ENCODE assay signal across 43 mouse cellular contexts in the genomic region with DNA sequence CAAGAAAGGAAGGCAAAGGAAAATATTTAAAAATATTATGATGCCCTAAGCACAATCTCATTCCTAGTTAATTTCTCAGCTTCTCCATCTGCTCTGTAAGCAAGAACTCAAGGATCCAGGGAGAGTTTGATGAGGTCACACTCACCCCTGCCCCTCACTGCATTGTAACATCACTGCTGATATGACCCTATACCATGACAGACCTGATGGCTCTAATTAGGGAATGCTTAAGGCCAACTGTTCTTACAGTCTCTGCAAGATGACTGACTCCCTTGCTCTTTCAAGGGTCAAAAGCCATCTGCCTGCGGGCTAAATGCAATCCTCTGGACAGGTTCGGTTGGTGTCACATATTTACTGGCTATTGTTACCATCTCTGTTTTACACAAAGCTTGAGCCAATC. TPM values are rescaled to one million over a fixed set of nuclear protein-coding genes. Genes with fewer than 3 reads are reported as not detected.
A peak's percentile ranks its signal among the peaks of the same experiment; 100 is the strongest.
DNase-seq lines count a peak whose midpoint lies in the region; ATAC-seq lines count a peak whose summit lies in the region.
"Had no signal": no experiment of that assay in that cellular context is flagged by ENCODE, and none has a peak within 500 bp of the region (broad histone marks: within the 10 kb centered on the region; RNA-seq: fewer than 3 reads in every experiment).

No protein-coding gene starts in this region.

- H3K4me1 ChIP-seq in hindbrain, embryonic 10.5 days (replicated peaks) = peaks cover 2% of the 10 kb centered on the region; the same call in 1 of the 2 replicates
- H3K4me1 ChIP-seq in hindbrain, embryonic 14.5 days (replicated peaks; ENCODE audit: control insufficient read depth, insufficient read depth, low read length) = no peaks in the 10 kb centered on the region
- H3K4me1 ChIP-seq in midbrain, embryonic 13.5 days (replicated peaks) = 0 out of 2 replicates have a peak, but pooled peaks cover 3% of the 10 kb centered on the region
- H3K4me1 ChIP-seq in midbrain, embryonic 10.5 days = no peaks in the 10 kb centered on the region
- H3K4me1 ChIP-seq: heart, embryonic 12.5 days; kidney, embryonic 15.5 days; neural tube, embryonic 15.5 days had no signal

- H3K27ac ChIP-seq in hindbrain, embryonic 10.5 days = no peak overlapping the region
- no peak overlapping the region for H3K27ac ChIP-seq in hindbrain, embryonic 14.5 days
- no peak overlapping the region for H3K27ac ChIP-seq in midbrain, embryonic 13.5 days
- H3K27ac ChIP-seq in midbrain, embryonic 10.5 days (replicated peaks) = no peak overlapping the region
- H3K27ac ChIP-seq: kidney, embryonic 15.5 days; liver, embryonic 14.5 days; macrophage; neural tube, embryonic 15.5 days had no signal

- no peak overlapping the region for H3K4me3 ChIP-seq in hindbrain, embryonic 10.5 days
- no peak overlapping the region for H3K4me3 ChIP-seq in hindbrain, embryonic 14.5 days (replicated peaks; ENCODE audit: low read length)
- H3K4me3 ChIP-seq in midbrain, embryonic 13.5 days (replicated peaks) = no peak overlapping the region
- H3K4me3 ChIP-seq in midbrain, embryonic 10.5 days = no peak overlapping the region
- H3K4me3 ChIP-seq: heart, embryonic 12.5 days; kidney, embryonic 15.5 days; myocyte; neural tube, embryonic 15.5 days had no signal

- H3K9me3 ChIP-seq in hindbrain, embryonic 10.5 days = no peaks in the 10 kb centered on the region
- H3K9me3 ChIP-seq in hindbrain, embryonic 14.5 days (ENCODE audit: control insufficient read depth, low read length) = no peaks in the 10 kb centered on the region
- H3K9me3 ChIP-seq in midbrain, embryonic 13.5 days = no peaks in the 10 kb centered on the region
- no peaks in the 10 kb centered on the region for H3K9me3 ChIP-seq in midbrain, embryonic 10.5 days (replicated peaks)
- H3K9me3 ChIP-seq: heart, embryonic 12.5 days; kidney, embryonic 15.5 days; neural tube, embryonic 15.5 days had no signal

- H3K9ac ChIP-seq in hindbrain, embryonic 14.5 days = no peak overlapping the region
- no peak overlapping the region for H3K9ac ChIP-seq in midbrain, embryonic 13.5 days (replicated peaks)
- H3K9ac ChIP-seq: heart, embryonic 12.5 days; kidney, embryonic 15.5 days; liver, embryonic 14.5 days; neural tube, embryonic 15.5 days had no signal

- H3K36me3 ChIP-seq in hindbrain, embryonic 10.5 days = no peaks in the 10 kb centered on the region
- H3K36me3 ChIP-seq in hindbrain, embryonic 14.5 days (replicated peaks; ENCODE audit: control insufficient read depth, insufficient read depth) = no peaks in the 10 kb centered on the region
- H3K36me3 ChIP-seq in midbrain, embryonic 13.5 days = no peaks in the 10 kb centered on the region
- no peaks in the 10 kb centered on the region for H3K36me3 ChIP-seq in midbrain, embryonic 10.5 days
- H3K36me3 ChIP-seq: heart, embryonic 12.5 days; kidney, embryonic 15.5 days; neural tube, embryonic 15.5 days had no signal

- DNase-seq in hindbrain, embryonic 10.5 days (ENCODE audit: low spot score) = peak; percentile 20
- DNase-seq in hindbrain, embryonic 14.5 days (ENCODE audit: low spot score) = no peak
- DNase-seq in midbrain, embryonic 10.5 days (ENCODE audit: low spot score) = no peak
- peak; percentile 22 for DNase-seq in embryo, embryonic 10.5 days (ENCODE audit: low spot score)
- peak; percentile 10 for DNase-seq in mesoderm, embryonic 11.5 days (ENCODE audit: low read depth, low spot score)
- DNase-seq in gastrocnemius, adult 8-10 months (ENCODE audit: low spot score in 2 of 2) = no peak
- DNase-seq: adrenal gland, adult 2 months; adrenal gland, postnatal 36 days; B cell, adult 2 months; cerebellum, adult 2 months; cerebellum, postnatal 14 days; gastrocnemius, postnatal 36 days; heart, adult 18-20 months; heart, postnatal 4 days; kidney, adult 11 months; kidney, postnatal 25 days; liver; lung, adult 2 months; lung, postnatal 10 days; right cerebral cortex, adult 18-20 months; spleen, adult 18-20 months; thymus, postnatal 14 days had no signal

- WGBS in hindbrain, embryonic 10.5 days = 42% methylated on average over 2 of the region's 2 CpGs
- 54% methylated on average over 2 of the region's 2 CpGs for WGBS in hindbrain, embryonic 14.5 days
- WGBS in midbrain, embryonic 13.5 days = 43% methylated on average over 2 of the region's 2 CpGs
- 66% methylated on average over 2 of the region's 2 CpGs for WGBS in midbrain, embryonic 10.5 days

- no peaks in the 10 kb centered on the region for H3K27me3 ChIP-seq in hindbrain, embryonic 10.5 days (ENCODE audit: insufficient read depth, poor library complexity, severe bottlenecking)
- no peaks in the 10 kb centered on the region for H3K27me3 ChIP-seq in hindbrain, embryonic 14.5 days (ENCODE audit: control insufficient read depth, insufficient read depth, low read length)
- H3K27me3 ChIP-seq in midbrain, embryonic 13.5 days = no peaks in the 10 kb centered on the region
- no peaks in the 10 kb centered on the region for H3K27me3 ChIP-seq in midbrain, embryonic 10.5 days (ENCODE audit: low read depth, poor library complexity, severe bottlenecking)
- H3K27me3 ChIP-seq: heart, embryonic 12.5 days; kidney, embryonic 15.5 days; neural tube, embryonic 15.5 days had no signal

- no peak for ATAC-seq in hindbrain, embryonic 14.5 days (ENCODE audit: low FRiP score)
- peak; percentile 70; the same call in 1 of the 2 replicates for ATAC-seq in midbrain, embryonic 13.5 days
- ATAC-seq in erythroblast, adult 5-6 weeks (replicated peaks; ENCODE audit: low FRiP score, poor library complexity, severe bottlenecking) = no peak
- ATAC-seq: activated CD4-positive, CD25-positive, alpha-beta regulatory T cell, adult 4 months had no signal

- H3K4me2 ChIP-seq in hindbrain, embryonic 14.5 days (replicated peaks) = no peak overlapping the region
- H3K4me2 ChIP-seq in midbrain, embryonic 13.5 days (replicated peaks) = no peak overlapping the region
- H3K4me2 ChIP-seq: heart, embryonic 12.5 days; kidney, embryonic 15.5 days; neural tube, embryonic 15.5 days had no signal

RNA-seq across cellular contexts. Expression of gene Reg3b, which starts 41.3 kb away (rescaled TPM):
- polyA plus RNA-seq in hindbrain, embryonic 10.5 days (2016; fragmentation: Nextera tagmentation; extraction: Ambion mirVana) = not detected in 2 replicates
- 3.3 and 4.5 TPM in 2 replicates for polyA plus RNA-seq in hindbrain, embryonic 14.5 days (2014; fragmentation: Nextera tagmentation; extraction: Ambion mirVana)
- polyA plus RNA-seq in midbrain, embryonic 13.5 days (2015; fragmentation: Nextera tagmentation; extraction: Ambion mirVana) = not detected in 2 replicates
- not detected in 2 replicates for polyA plus RNA-seq in midbrain, embryonic 10.5 days (2016; fragmentation: Nextera tagmentation; extraction: Ambion mirVana)
- total RNA-seq in erythroblast, adult 5-6 weeks (2015; ENCODE audit: low replicate concordance) = not detected in 2 replicates
- not detected in 2 replicates for total RNA-seq in erythroblast, adult 5-6 weeks (2017; ENCODE audit: low replicate concordance)
- total RNA-seq in gastrocnemius, adult 8-10 months (2022) = not detected
- total RNA-seq: adrenal gland, adult 2 months; adrenal gland, postnatal 36 days; gastrocnemius, adult 18-20 months; gastrocnemius, postnatal 36 days; heart, adult 18-20 months; heart, postnatal 4 days; layer of hippocampus, adult 18-20 months; layer of hippocampus, postnatal 10 days; left cerebral cortex, adult 18-20 months; left cerebral cortex, postnatal 14 days; megakaryocyte-erythroid progenitor cell, adult 5-6 weeks had no signal
- polyA plus RNA-seq: activated CD4-positive, CD25-positive, alpha-beta regulatory T cell, adult 4 months; adrenal gland, adult 2 months; heart, embryonic 12.5 days; heart, postnatal 0 days; kidney, embryonic 15.5 days; limb, embryonic 11.5 days; liver, embryonic 14.5 days; lung, adult 2 months; macrophage; myocyte had no signal

RNA-seq across cellular contexts. Expression of gene Reg3d, which starts 49.5 kb away (rescaled TPM):
- not detected in 2 replicates for polyA plus RNA-seq in hindbrain, embryonic 10.5 days (2016; fragmentation: Nextera tagmentation; extraction: Ambion mirVana)
- not detected in 2 replicates for polyA plus RNA-seq in hindbrain, embryonic 14.5 days (2014; fragmentation: Nextera tagmentation; extraction: Ambion mirVana)
- polyA plus RNA-seq in midbrain, embryonic 13.5 days (2015; fragmentation: Nextera tagmentation; extraction: Ambion mirVana) = not detected in 2 replicates
- not detected in 2 replicates for polyA plus RNA-seq in midbrain, embryonic 10.5 days (2016; fragmentation: Nextera tagmentation; extraction: Ambion mirVana)
- total RNA-seq in erythroblast, adult 5-6 weeks (2015; ENCODE audit: low replicate concordance) = not detected in 2 replicates
- total RNA-seq in erythroblast, adult 5-6 weeks (2017; ENCODE audit: low replicate concordance) = not detected in 2 replicates
- not detected for total RNA-seq in gastrocnemius, adult 8-10 months (2022)
- total RNA-seq: adrenal gland, adult 2 months; adrenal gland, postnatal 36 days; gastrocnemius, adult 18-20 months; gastrocnemius, postnatal 36 days; heart, adult 18-20 months; heart, postnatal 4 days; layer of hippocampus, adult 18-20 months; layer of hippocampus, postnatal 10 days; left cerebral cortex, adult 18-20 months; left cerebral cortex, postnatal 14 days; megakaryocyte-erythroid progenitor cell, adult 5-6 weeks had no signal
- polyA plus RNA-seq: activated CD4-positive, CD25-positive, alpha-beta regulatory T cell, adult 4 months; adrenal gland, adult 2 months; cerebellum, adult 2 months; cortical plate, adult 2 months; embryonic facial prominence, embryonic 14.5 days; heart, embryonic 12.5 days; heart, postnatal 0 days; kidney, embryonic 15.5 days; limb, embryonic 11.5 days; liver, embryonic 14.5 days; lung, adult 2 months; macrophage; myocyte; neural tube, embryonic 15.5 days; urinary bladder, adult 2 months had no signal

RNA-seq across cellular contexts. Expression of gene Reg3a, which starts 51.3 kb away (rescaled TPM):
- not detected in 2 replicates for polyA plus RNA-seq in hindbrain, embryonic 10.5 days (2016; fragmentation: Nextera tagmentation; extraction: Ambion mirVana)
- polyA plus RNA-seq in hindbrain, embryonic 14.5 days (2014; fragmentation: Nextera tagmentation; extraction: Ambion mirVana) = not detected in 2 replicates
- polyA plus RNA-seq in midbrain, embryonic 13.5 days (2015; fragmentation: Nextera tagmentation; extraction: Ambion mirVana) = not detected in 2 replicates
- not detected in 2 replicates for polyA plus RNA-seq in midbrain, embryonic 10.5 days (2016; fragmentation: Nextera tagmentation; extraction: Ambion mirVana)
- not detected in 2 replicates for total RNA-seq in erythroblast, adult 5-6 weeks (2015; ENCODE audit: low replicate concordance)
- not detected in 2 replicates for total RNA-seq in erythroblast, adult 5-6 weeks (2017; ENCODE audit: low replicate concordance)
- not detected for total RNA-seq in gastrocnemius, adult 8-10 months (2022)
- total RNA-seq: adrenal gland, adult 2 months; adrenal gland, postnatal 36 days; gastrocnemius, adult 18-20 months; gastrocnemius, postnatal 36 days; heart, adult 18-20 months; heart, postnatal 4 days; layer of hippocampus, adult 18-20 months; layer of hippocampus, postnatal 10 days; left cerebral cortex, adult 18-20 months; left cerebral cortex, postnatal 14 days; megakaryocyte-erythroid progenitor cell, adult 5-6 weeks had no signal
- polyA plus RNA-seq: activated CD4-positive, CD25-positive, alpha-beta regulatory T cell, adult 4 months; adrenal gland, adult 2 months; cerebellum, adult 2 months; cortical plate, adult 2 months; embryonic facial prominence, embryonic 14.5 days; heart, embryonic 12.5 days; heart, postnatal 0 days; kidney, embryonic 15.5 days; limb, embryonic 11.5 days; liver, embryonic 14.5 days; lung, adult 2 months; macrophage; myocyte; neural tube, embryonic 15.5 days; stomach, embryonic 16.5 days; urinary bladder, adult 2 months had no signal

Comparison
In these comparisons a context has a peak if more than half of its experiments do, and no peak if none do; other contexts are left out.
1. DNase-seq: peak in hindbrain, embryonic 10.5 days (single experiment), embryo, embryonic 10.5 days (single experiment) and mesoderm, embryonic 11.5 days (single experiment); none in hindbrain, embryonic 14.5 days (single experiment), midbrain, embryonic 10.5 days (single experiment) and gastrocnemius, adult 8-10 months (0 of 2).